Mouse (Mus musculus): Measurements from ENCODE around the gene Snrnp25. TPM values are rescaled to one million over a fixed set of nuclear protein-coding genes. Genes with fewer than 3 reads are reported as not detected.

The Snrnp25 gene
- polyA plus RNA-seq, 1 experiment = 29.6 TPM

- H3K4me3 ChIP-seq (ENCODE audit: insufficient read depth, low read length) = peak overlapping the region; percentile 72
- TF ChIP-seq CTCF (IDR thresholded peaks at IDR 0.05; ENCODE audit: low read depth, low read length) (no peak), POLR2A (IDR thresholded peaks at IDR 0.05; ENCODE audit: borderline replicate concordance, low read depth, low read length) (no peak)
- H3K27ac ChIP-seq (ENCODE audit: insufficient read depth, low read depth, low read length) = no peak overlapping the region
- peaks cover 50% of the 10 kb centered on the region for H3K4me1 ChIP-seq (ENCODE audit: control insufficient read depth, insufficient read depth, low read length)
These were observed 17.5 kb downstream of the Snrnp25 start for GRCm38 (mm10) chr11:32222570-32223194.

DNA sequence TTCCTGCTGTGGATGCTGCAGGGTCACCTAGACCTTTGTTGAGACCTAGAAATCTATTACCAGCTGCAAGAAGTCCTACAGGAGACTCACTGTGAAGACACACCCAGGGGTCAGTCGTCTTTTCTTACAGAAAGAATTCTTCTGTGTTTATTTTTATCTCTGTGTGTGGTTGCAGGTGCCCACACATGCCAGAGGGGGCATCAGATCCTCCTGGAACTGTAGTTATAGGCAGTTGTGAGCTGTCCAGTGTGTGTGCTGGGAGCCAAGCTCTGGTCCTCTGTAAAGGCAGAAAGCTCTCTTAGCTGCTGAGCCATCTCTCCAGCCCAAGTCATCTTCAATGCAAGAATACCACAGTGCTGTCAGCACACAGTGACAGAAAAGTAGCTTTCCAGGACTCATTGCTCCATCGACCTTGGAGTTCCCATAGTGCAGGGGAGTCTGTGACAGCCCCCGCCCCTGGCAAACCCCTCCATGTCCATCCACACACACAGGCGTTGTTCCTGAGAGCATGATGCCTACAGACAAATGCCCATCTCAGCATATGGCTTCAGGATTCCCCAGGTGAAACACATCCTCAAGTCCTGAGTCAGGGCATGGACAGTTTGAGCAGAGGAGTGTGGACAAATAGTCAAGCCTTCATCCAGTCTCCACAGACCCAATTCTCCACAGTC, 18.2 kb downstream of the Snrnp25 start:
- H3K4me1 ChIP-seq (ENCODE audit: control insufficient read depth, insufficient read depth, low read length) = peaks cover 50% of the 10 kb centered on the region
- TF ChIP-seq CTCF (IDR thresholded peaks at IDR 0.05; ENCODE audit: low read depth, low read length) (no peak), POLR2A (IDR thresholded peaks at IDR 0.05; ENCODE audit: borderline replicate concordance, low read depth, low read length) (no peak)
- no peak overlapping the region for H3K27ac ChIP-seq (ENCODE audit: insufficient read depth, low read depth, low read length)
- H3K4me3 ChIP-seq (ENCODE audit: insufficient read depth, low read length) = no peak overlapping the region

GRCm38 (mm10) chr11:32224468-32225139, 19.4 kb downstream of the Snrnp25 start:
- Histone ChIP-seq H3K4me3 (ENCODE audit: insufficient read depth, low read length) (peak overlapping the region; percentile 7; the same call in 1 of the 2 replicates), H3K4me1 (ENCODE audit: control insufficient read depth, insufficient read depth, low read length) (peaks cover 40% of the 10 kb centered on the region)

GRCm38 (mm10) chr11:32225222-32226104, 20.2 kb downstream of the Snrnp25 start:
- Histone ChIP-seq H3K4me1 (ENCODE audit: control insufficient read depth, insufficient read depth, low read length) (peaks cover 41% of the 10 kb centered on the region), H3K27ac (ENCODE audit: insufficient read depth, low read depth, low read length) (peak overlapping the region; percentile 86), H3K4me3 (ENCODE audit: insufficient read depth, low read length) (no peak overlapping the region; the same call in 1 of the 2 replicates)
- no peak for TF ChIP-seq POLR2A (IDR thresholded peaks at IDR 0.05; ENCODE audit: borderline replicate concordance, low read depth, low read length)
- TF ChIP-seq CTCF (IDR thresholded peaks at IDR 0.05; ENCODE audit: low read depth, low read length) = no peak

More at GRCm38 (mm10) chr11:32224468-32225139, 19.4 kb downstream of the Snrnp25 start:
- no peak for TF ChIP-seq POLR2A (IDR thresholded peaks at IDR 0.05; ENCODE audit: borderline replicate concordance, low read depth, low read length)
- no peak for TF ChIP-seq CTCF (IDR thresholded peaks at IDR 0.05; ENCODE audit: low read depth, low read length)
- H3K27ac ChIP-seq (ENCODE audit: insufficient read depth, low read depth, low read length) = peak overlapping the region; percentile 86

- Histone ChIP-seq H3K4me3 (ENCODE audit: insufficient read depth, low read length) (peak within 1 kb of the TSS; percentile 90), H3K27ac (ENCODE audit: insufficient read depth, low read depth, low read length) (peak within 1 kb of the TSS; percentile 86), H3K4me1 (ENCODE audit: control insufficient read depth, insufficient read depth, low read length) (peaks cover 47% of the 10 kb centered on the region)
- TF ChIP-seq CTCF (IDR thresholded peaks at IDR 0.05; ENCODE audit: low read depth, low read length) (no peak; the same call in 1 of the 2 replicates), POLR2A (IDR thresholded peaks at IDR 0.05; ENCODE audit: borderline replicate concordance, low read depth, low read length) (peak; percentile 98)
These were observed 21.1 kb downstream of the Snrnp25 start, which contains the start of gene Mpg for GRCm38 (mm10) chr11:32226124-32226871. Mpg (plus strand) TSS chr11:32226505.

GRCm38 (mm10) chr11:32227041-32227440, 21.8 kb downstream of the Snrnp25 start:
- Histone ChIP-seq H3K27ac (ENCODE audit: insufficient read depth, low read depth, low read length) (0 out of 2 replicates have a peak overlapping the region, but pooled peaks have one; percentile 78), H3K4me1 (ENCODE audit: control insufficient read depth, insufficient read depth, low read length) (peaks cover 51% of the 10 kb centered on the region), H3K4me3 (ENCODE audit: insufficient read depth, low read length) (peak overlapping the region; percentile 90)
- TF ChIP-seq CTCF (IDR thresholded peaks at IDR 0.05; ENCODE audit: low read depth, low read length) (no peak), POLR2A (IDR thresholded peaks at IDR 0.05; ENCODE audit: borderline replicate concordance, low read depth, low read length) (no peak)

DNA sequence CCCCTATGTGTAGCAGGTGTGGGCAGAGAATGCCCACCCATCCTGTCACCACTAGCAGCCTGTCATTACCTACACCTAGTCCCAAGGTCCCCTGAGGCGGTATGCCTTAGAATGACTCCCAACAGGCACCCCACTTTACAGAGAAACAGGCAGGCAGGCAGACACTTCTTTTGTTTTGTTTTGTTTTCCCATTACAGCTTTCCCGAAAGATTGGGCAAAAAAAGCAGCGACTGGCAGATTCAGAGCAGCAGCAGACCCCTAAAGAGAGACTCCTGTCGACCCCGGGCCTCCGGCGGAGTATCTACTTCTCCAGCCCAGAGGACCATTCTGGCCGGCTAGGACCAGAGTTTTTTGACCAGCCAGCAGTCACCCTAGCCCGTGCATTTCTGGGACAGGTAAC, 22.3 kb downstream of the Snrnp25 start:
- Histone ChIP-seq H3K4me3 (ENCODE audit: insufficient read depth, low read length) (no peak overlapping the region), H3K27ac (ENCODE audit: insufficient read depth, low read depth, low read length) (no peak overlapping the region), H3K4me1 (ENCODE audit: control insufficient read depth, insufficient read depth, low read length) (peaks cover 47% of the 10 kb centered on the region)
- no peak for TF ChIP-seq POLR2A (IDR thresholded peaks at IDR 0.05; ENCODE audit: borderline replicate concordance, low read depth, low read length)
- TF ChIP-seq CTCF (IDR thresholded peaks at IDR 0.05; ENCODE audit: low read depth, low read length) = no peak

- TF ChIP-seq CTCF (IDR thresholded peaks at IDR 0.05; ENCODE audit: low read depth, low read length) (no peak), POLR2A (IDR thresholded peaks at IDR 0.05; ENCODE audit: borderline replicate concordance, low read depth, low read length) (no peak)
- H3K4me3 ChIP-seq (ENCODE audit: insufficient read depth, low read length) = no peak overlapping the region
- no peak overlapping the region for H3K27ac ChIP-seq (ENCODE audit: insufficient read depth, low read depth, low read length)
- H3K4me1 ChIP-seq (ENCODE audit: control insufficient read depth, insufficient read depth, low read length) = peaks cover 43% of the 10 kb centered on the region
These were observed 23.2 kb downstream of the Snrnp25 start for GRCm38 (mm10) chr11:32228292-32228845.
